Mouse (Mus musculus) granulocyte monocyte progenitor cell, adult 5-6 weeks (primary cell): ENCODE data around the gene Cenpa. TPM values are rescaled to one million over a fixed set of nuclear protein-coding genes. Genes with fewer than 3 reads are reported as not detected.

ENCODE experiments used
- ATAC-seq: replicated peaks from 2 replicates; pipeline ENCODE4 v1.8.0; 2016; ENCODE audit warnings: mild to moderate bottlenecking, moderate TSS enrichment, inconsistent platforms; ENCODE audit not compliant: poor library complexity, severe bottlenecking
- total RNA-seq, 2 experiments: library from RNA; stranded (forward) in 1 of 2; stranded (reverse) in 1 of 2; fragments of 200-712, 200-1000 nt in 1 of 2; fragments of >200 nt in 1 of 2; fragmentation: Nextera tagmentation in 1 of 2; gene quantifications; 2 replicates each; pipeline ENCODE4 v1.2.3; 2014 to 2017

The Cenpa gene
- total RNA-seq (2014; fragmentation: Nextera tagmentation) (78.6 and 110 TPM in 2 replicates), total RNA-seq (2017) (84.8 and 124 TPM in 2 replicates)

DNA sequence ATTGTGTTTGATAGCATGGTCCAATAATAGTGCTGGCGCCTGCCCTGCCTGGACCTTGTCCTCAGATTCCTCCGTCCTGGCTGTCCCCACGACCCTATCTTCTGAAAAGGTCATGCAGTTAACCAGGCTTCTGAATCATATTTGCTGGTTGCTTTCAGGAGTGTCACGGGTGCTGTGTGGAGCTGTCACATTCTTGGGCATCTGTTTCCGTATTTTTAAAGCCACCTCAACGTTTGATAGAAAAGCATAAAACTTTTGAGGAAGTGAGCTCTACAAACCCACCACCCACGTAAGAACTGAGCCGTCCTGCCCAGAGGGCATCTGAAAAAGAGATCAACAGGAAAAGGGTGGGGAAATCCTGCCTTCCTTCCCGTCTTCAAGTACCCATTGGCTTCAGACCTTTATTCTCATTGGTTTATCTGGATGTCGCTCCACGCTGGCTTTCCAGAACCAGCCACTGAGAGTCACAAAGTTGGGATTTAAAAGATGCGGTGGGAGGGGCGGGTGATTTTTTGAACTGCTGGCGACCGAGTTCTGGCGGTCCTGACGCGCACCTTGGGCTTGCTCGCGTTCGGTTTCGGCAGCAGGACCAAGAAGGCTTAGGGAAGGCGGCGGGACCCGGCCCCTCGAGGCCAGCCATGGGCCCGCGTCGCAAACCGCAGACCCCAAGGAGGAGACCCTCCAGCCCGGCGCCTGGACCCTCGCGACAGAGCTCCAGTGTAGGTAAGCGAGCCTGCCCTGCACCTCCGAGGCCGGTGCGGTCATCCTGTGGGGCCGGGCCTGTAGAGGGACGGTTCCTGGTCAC, at the start of gene Cenpa:
Cenpa (plus strand) TSS at position 387 of the 805 bp plus-strand sequence.
- ATAC-seq, result peak; percentile 97

DNA sequence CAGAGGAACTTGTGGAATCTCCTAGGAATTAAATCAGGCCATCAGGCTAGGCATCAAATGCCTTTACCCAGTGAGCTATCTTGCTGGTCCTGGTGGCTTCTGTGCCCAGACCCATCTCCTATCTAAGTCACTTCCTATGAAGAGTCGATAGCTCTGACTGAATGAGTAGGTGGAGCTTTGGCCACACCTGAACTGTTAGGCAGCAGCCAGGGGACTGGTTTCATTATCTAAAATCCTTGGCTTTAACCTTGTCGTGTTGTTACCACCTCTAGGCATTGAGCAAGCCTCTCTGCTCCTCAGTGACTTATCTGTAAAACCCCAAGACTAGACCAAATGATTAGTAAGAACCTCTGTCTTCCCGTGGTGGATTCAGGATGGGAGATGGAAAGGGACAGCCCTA, 49.2 kb upstream of the Cenpa start:
- no peak for ATAC-seq

DNA sequence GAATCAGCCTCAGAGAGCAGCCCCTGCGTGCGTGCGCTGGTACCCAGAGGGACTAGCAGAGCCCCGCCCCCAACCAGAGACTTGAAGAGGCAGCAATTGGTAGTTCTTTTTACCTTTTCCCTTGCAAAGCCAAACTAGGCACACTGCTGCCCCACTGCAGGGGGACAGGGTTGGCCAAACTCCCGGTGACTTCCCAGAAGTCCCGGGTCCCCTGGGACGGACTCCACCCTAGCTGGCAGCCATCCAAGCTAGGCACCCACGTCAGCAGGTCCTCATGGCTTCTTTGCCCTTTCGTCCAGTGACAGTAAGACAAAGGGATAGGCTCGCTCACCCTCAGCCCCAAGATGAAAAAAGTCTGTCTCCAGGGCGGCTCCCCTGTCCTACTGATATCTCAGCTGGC, 48.7 kb upstream of the Cenpa start:
- ATAC-seq, result no peak

DNA sequence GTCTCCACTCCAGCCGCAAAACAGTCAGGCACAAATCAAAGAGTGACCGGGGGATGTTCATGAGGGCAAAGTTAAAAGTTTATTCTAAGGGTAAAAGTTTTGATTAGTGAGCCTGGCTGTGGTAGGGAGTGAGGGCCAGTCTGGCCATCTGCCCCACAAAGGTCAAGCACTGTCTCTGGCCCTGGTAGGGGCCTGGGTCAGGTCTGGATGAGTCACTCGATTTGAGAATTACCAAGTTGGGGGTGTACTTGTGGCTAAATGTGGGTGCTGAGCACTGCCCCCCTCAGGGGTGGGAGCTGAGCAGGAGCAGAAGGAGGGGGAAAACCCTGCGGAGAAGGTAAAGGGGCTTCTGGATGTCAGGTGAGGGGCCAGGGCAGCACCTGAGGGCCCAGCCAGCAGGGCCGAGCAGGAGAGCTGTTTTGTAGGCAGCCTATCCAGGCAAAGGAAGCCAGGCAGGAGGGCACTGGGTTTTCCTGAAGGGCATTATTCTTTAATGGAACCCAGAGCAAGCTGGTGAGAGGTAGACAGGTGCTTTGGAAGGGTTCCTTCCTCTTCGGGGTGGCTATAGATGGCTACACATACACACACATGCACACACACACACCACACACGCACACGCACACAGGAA, 48.1 kb upstream of the Cenpa start:
- ATAC-seq, result no peak

DNA sequence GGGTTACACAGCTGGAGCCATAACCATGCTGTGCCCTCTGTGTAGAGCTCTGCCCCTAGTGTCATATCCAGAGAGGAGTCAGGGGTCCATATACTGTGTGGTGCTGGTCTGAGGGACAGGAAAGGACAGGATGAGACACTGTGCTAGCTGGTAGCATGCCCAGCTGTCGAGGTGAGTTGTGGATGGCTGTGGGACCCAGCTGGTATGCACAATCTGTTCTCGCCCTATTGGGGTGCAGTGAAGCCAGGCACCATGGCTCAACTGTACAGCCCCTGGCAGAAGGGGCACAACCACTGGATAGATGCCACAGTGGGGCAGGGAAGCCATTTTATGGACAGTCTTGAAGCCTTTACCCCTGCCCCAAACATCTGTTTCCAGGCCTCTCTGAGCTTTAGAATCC, 47.4 kb upstream of the Cenpa start:
- ATAC-seq, result no peak

DNA sequence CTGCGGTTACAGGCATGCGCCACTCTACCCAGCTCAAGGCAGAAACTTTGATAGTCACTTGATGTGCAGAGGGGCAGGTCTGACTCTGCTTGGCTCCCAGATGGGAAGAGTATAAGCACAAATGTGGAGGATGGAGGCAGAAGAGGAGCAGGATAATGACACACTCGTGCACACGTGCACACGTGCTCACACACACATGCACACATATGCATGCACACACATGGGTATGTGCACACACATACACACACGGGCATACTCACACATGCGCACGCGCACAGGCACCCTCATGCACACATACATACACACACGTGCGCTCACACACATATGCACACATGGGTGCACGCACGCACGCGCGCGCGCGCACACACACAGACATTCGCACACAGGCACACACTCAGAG, 46.0 kb upstream of the Cenpa start:
- ATAC-seq, result no peak

DNA sequence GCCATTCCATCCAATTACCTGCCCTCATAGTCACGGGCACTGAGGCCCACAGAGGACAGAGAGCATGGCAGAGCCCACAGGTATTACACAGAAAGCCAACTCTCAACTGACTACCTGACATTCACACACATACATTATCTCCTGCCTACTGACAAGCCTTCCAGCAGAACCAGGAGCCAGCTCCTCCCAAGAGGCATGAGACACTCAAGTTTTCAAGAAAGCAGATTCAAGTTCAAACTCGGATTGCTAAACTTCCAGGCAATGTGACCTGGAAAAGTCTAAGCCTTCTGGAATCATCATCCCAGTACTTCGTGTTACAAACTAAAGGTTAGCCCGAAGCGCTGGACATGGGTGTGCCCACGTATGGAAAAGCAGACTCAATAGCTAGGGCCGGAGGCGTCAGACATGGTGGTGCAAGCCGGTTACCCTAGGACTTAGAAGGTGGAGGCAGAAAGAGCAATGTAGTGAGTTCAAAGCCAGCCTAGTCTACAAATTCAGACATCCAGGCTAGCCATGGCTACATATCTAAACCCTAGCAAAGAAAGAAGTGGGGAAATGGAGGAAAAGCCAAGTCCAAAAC, 45.3 kb upstream of the Cenpa start:
- ATAC-seq, result no peak

DNA sequence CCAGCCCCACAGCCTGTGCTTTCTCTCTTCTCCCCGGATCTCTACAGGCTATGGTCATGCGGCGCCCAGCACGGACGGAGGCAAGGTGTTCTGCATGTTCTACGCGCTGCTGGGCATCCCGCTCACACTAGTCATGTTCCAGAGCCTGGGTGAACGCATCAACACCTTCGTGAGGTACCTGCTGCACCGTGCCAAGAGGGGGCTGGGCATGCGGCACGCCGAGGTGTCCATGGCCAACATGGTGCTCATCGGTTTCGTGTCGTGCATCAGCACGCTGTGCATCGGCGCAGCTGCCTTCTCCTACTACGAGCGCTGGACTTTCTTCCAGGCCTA, 44.8 kb upstream of the Cenpa start:
- 0 out of 2 replicates have a peak, but pooled peaks have one; percentile 3 for ATAC-seq

DNA sequence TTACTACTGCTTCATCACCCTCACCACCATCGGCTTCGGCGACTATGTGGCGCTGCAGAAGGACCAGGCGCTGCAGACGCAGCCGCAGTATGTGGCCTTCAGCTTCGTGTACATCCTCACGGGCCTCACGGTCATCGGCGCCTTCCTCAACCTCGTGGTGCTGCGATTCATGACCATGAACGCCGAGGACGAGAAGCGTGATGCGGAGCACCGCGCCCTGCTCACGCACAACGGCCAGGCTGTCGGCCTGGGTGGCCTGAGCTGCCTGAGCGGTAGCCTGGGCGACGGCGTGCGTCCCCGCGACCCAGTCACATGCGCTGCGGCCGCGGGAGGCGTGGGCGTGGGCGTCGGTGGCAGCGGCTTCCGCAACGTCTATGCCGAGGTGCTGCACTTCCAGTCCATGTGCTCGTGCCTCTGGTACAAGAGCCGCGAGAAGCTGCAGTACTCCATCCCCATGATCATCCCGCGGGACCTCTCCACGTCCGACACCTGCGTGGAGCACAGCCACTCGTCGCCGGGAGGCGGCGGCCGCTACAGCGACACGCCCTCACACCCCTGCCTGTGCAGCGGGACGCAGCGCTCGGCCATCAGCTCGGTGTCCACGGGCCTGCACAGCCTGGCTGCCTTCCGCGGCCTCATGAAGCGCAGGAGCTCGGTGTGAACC, 44.3 kb upstream of the Cenpa start:
- peak; percentile 62 for ATAC-seq

DNA sequence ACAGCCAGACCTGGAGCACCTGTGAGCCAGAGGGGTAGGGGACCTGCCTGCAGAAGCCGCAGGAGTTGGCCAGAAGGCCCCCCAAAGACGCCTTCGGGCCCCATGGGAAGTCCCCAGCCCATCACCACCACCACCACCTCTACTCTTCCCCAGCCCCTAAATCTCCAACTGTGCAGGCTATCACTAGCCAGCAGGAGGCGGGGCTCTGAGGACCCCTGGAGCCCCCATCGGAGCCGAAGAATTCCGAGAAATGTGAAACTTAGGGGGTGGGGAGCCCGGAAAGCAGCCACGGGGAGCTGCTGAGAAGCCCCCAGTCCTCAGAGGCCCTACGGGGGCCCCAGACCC, 43.8 kb upstream of the Cenpa start:
- no peak for ATAC-seq

DNA sequence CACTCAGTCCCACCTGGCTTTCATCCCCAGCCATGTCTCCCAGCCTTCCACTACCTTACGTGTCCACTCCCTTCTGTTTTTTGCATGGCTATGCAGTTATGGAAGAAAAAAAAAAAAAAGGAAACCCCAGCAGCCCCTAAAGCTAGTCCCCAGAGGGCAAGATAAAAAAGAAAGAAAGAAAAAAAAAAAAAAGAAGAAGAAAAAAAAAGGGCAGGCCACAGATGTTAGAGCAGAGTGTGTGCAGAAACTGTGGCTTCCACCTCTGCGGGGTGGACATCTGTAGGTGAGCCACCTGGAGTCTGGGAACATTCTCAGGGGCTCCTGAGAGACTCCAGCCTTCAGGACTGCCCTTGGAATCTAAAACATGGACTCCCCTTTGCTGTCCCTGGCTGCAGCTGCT, 43.2 kb upstream of the Cenpa start:
- ATAC-seq, result no peak

DNA sequence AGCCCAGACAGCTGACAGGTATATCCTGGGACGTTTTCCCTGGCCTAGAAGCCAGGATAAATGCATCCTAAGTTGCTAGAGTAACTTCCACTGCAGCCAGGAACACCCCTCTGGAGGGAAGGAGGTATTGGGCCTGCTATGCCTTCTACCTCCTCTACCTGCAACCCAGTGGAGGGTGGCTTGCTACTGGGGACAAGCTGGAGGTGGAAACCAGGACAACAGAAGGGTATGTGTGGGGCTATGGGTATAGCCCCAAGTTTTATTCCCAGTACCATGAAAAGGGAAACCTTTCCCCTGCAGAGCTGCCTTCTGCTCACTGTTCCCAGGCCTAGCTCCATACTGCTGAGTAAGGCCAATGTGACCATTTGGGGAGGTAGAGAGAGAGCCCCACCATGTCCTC, 42.3 kb upstream of the Cenpa start:
- ATAC-seq, result no peak

DNA sequence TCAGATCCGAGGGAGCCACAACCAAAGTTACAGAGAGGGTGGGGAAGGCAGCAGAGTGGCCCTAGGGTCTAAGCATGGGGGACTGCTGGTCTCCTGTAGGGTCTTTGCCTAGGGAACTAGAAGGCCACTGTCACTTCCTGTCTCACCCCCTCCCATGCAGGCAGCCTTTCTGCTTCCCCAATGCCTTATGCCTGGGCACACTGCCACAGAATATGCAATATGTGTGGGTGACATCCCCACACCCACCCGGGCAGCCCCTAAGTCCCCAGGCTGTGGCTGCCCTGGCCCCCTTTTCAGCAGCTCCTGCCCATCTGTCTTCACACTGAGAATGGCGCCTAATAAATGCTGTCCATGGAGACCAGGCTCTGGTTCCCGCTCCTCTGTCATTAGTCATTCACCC, 41.7 kb upstream of the Cenpa start:
- ATAC-seq, result peak; percentile 63

DNA sequence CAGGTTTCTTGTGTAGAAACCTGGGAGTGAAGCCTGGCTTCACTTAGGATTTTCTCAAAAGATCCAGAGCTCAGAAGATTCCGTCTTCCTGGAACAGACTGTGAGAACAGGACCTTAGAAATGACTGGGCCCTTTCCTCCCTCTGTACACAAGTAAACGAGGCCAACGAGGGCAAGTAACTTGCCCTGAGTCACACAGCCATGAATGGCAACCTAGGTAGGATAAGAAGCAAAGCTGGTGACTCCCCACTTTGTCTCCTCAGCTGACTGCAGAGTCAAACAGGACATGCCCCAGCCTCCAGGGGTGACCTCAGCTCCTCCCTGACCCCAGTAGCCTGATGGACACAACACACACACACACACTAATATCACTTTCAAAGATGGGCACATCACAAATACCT, 41.2 kb upstream of the Cenpa start:
- ATAC-seq, result no peak

DNA sequence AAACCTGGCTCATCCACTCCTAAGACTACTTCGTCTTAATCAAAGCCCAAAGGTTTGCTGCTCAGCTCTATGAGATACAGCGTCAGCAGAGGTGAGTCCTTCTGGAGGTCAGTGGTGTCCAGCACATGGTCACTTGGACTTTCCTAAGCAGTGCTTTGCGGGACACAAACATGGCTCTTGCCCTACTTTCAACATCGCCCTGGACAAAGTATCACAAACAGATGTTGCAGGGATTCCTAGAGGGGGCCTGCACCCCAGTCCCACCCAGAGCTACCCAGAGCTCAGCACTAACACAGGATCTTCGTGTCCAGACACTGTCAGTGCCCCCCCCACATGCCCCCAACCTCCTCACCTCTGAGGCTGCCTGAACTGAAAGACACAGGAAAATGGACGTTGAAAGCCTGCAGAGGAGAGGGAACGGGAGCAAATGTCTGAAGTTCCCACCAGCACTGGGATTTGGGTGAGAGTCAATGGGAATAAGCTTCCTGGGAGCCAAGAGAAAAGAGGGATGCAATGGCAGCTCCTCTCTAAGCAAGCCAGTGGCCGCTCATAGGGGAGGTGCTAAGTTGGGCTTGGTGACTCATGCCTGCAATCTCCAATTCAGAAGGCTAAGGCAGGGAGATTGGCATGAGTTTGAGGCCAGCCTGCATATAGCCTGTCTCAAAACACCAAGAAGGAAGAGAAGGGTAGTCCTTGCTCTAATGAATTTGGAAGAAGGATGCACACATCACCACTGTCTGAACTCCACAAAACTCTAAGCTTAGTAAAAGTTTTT, 40.1 kb upstream of the Cenpa start:
- ATAC-seq, result no peak

DNA sequence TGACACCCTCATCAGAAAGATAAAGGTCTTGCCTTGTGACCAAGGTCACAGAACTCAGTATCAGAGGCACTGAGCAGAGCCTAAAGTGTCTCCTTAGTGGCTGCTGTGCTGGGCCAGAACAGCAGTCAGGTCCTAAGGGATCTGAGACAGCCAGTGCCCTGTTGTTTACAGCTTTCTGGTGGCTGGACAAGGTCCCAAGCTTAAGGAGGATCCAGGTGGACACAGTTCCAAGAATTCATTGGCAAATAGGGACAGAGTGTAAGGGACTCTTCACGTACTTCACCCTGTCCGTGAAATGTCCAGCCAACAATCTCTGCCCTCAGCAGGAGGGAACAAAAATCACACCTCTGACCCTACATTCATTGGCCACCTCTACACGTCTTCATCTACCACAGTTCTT, 38.1 kb upstream of the Cenpa start:
- ATAC-seq, result no peak

DNA sequence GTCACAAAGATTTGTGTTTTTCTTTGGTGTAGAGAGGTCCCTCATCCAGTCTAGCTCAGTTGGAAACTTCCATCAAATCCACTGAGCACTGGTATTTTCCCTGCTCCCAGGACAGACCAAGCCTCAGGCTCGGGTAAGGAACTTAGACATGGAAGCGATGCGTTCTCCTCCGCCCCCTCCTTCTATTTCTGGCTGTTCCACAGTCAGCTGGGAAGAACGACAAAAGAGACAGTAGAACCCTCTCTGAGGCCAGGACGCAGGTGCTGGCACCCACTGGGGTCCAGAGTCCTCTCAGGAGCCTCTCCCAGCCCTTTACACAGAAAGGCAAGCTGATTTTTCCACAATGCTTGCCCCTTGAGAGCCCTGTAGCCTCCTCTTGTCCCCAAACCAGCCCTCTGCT, 36.2 kb upstream of the Cenpa start:
- no peak for ATAC-seq

DNA sequence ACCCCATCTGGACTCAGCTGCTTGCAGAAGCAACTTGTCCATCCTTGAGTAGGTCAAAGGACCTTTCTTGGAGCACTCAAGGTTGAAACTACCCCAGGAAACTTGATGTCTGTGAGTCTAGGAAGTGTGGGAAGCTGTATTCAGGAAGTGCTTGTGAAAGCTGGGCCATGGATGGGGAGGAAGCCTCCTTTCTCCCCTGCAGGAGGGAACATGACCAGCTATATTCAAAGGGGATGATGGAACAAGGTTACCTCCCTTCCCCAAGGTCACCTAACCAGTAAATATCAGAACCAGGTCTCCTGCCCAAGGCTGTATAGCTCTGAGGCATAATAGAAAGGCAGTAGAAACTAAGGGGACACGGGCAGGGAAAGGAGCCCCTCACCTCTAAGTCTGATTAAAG, 34.4 kb upstream of the Cenpa start:
- ATAC-seq, result no peak

DNA sequence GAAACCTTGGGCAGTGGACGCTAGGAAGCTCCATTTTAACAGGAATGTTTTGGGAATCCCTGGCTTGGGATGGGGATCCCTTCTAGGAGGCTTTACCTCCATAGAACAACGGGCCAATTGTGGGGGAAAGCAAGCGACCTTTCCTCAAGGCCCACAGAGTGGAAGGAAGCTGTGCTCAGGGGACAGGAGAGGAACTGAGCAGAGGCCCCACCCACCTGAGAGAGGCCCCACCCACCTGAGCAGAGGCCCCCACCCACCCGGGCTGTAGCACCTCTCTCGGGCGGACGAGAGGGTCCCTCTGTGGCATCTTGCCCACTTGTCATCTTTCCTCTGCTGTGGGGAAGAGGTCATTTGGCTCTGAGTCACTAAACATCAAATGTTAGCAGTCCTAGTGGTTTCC, 29.6 kb upstream of the Cenpa start:
- ATAC-seq, result 0 out of 2 replicates have a peak, but pooled peaks have one; percentile 15

DNA sequence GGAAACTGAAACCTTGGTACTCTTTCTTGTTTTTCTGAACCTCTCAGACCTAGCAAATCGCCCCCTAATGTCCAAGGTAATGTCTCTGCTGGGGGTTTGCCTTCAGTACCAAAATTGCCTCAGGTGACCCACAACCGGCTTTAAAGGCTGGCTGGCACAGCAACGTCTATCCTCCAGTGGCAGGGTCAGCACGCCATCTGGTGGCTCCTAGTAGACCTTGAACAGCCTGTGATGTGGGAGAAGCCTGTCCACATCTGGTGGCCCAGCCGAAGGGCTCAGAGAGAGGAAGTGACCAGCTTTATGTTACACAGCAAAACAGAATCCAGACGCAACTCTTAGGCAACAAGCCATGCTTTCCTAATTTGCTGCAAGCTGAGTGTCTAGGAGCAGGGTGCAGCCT, 28.5 kb upstream of the Cenpa start:
- ATAC-seq, result peak; percentile 98
